Mouse (Mus musculus): ENCODE results near the gene Zfp36l3.
"Not testable (repeated sequence)": the region's sequence is repeated elsewhere in the genome, so short reads cannot be mapped to it uniquely, and the experiment has no call there.

Gene Zfp36l3

DNA sequence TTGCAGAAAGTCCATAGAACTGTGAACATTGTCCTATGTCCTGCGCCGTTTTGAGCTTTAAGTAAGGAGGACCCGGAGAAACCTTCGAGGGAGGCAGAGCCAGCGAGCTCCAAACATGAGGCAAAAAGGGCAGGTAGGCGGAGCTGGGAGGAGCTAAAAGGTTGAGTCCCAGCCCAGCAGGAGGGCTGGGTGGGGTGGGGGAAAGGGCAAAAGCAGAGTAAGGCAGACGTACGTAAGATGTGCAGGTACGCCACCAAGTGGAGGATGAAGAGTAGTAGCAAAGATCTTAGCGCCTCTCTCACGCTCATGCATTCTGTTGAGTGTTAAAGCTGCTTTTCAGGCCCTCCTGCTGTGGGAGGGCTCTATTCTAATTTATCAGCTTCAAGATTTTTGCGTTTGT, at the start of gene Zfp36l3:
TSS of gene Zfp36l3 (minus strand) at position 119 of the 400 bp plus-strand sequence.
- in situ Hi-C loops (cut with MboI, MseI) = no loop called here

DNA sequence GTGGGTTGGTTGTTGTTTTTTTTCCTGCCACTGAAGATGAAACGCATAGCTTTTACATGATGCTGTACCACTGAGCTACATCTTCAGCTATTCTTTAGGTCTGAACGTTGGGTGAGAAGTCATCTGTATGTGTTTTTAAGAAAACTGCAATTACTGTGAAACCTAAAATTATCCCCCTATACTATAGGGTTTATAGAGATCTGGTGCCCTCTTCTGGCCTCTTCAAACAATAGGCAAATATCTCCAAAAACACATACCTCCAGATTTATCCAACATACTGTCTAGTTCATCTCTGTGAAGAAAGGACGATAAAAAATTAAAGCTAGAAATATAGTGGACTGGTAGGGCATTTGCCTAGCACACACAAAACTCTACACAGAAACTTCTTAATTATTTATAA, 22.9 kb upstream of the Zfp36l3 start:
- in situ Hi-C loops (cut with MboI, MseI) = no loop called here

DNA sequence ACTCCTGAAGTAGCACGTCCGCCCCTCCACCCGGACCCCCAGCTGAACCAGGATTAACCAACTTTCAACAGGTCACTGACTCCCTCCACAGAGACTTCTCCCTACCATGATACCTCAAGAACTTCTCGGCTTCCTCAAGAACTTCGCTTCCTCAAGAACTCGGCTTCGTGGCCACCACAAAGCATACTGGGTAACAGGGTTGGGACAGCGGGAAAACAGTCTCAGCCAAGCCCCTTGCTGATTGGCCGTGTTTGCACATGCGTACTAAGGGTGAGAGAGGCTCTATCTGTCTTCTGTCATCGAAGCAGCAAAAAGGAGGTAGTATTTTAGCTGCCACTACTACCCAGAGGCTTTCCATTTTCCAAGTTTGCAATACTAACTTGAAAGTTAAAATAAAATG, 21.3 kb upstream of the Zfp36l3 start, which contains the start of gene Xlr:
TSS of gene Xlr (minus strand) at position 188 of the 400 bp plus-strand sequence.
- in situ Hi-C loops (cut with MboI, MseI) = not testable (repeated sequence)

DNA sequence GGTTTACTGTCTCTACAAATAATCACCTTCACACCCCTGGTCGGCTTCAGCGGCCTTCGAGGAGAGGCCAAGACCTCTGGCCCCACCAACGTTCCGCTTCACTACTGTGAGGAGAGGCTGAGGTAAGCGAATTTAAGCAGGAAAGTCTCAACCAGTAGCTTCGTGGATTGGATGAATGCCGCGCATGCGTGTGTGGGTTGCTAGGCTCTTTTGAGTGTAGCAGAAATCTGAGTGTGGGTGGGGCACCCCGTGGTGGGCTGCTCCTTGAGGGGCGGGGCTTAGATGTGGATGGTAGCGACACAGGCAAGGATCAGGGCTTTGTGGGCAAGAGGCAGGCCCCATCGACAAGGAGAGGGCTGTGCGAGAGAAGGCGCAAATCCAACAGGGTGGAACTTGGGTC, 18.5 kb downstream of the Zfp36l3 start, which contains the start of gene 1700013H16Rik:
TSS of gene 1700013H16Rik (minus strand) at position 96 of the 400 bp plus-strand sequence.
- in situ Hi-C loops (cut with MboI, MseI) = no loop called here

DNA sequence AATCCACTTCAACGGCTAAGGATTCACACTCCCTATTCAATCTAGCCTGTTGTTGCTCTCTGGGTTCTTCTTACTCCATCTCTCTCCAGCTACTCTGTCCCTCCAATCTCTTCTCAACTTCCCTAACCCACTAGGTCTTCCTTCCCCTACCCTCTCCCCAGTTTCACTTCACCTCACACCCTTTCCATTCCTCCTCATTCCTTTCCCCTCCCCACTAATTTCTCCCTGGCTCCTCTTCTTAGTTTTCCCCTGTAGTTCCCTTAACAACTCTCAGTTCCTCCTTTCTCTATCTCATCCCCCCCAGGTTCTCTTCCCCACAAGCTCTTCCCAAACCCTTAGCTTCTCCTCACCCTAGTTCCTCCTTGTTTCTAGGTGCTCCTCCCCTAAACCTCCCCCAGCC, 23.3 kb downstream of the Zfp36l3 start:
- in situ Hi-C loops (cut with MboI, MseI) = no loop called here

DNA sequence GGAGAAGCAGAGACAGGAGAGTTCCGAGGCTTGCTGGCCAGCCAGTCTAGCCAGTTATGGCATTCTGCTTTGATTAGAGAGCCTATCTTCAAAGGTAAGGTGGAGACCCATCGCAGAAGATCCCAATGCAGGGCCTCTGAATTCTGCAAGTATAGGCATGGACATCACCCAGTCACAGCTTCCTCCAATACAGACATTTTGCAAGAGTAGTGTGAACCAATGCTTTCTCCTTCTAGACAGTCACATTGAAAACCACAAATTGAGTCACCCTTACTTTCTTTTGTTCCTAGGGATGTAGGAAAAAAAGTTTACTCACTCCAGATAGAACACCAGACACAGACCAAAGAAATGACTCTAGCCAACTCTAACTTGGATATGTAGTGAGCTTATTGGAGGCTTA, 47.2 kb downstream of the Zfp36l3 start:
- in situ Hi-C loops (cut with MboI, MseI) = no loop called here

DNA sequence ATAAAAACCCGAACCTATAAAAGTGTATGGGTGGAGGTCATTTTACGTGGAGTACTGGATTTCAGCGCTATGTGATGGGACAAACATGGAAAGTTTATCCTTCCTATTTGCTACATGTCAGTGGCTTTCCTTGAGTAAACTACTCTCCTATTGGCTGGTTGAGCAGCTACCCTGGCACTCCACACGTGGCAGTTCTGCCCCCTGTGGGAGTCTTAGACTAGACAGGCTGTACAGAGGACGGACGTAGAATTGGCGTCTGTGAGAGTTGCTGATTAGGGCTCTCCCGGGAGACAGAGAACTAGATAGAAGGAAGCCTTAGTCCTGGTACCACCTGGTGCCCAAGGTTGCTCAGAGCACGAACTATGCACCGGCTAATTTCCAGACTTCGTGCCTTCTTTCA, 51.6 kb downstream of the Zfp36l3 start, which contains the start of gene 4930502E18Rik:
TSS of gene 4930502E18Rik (plus strand) at position 231 of the 400 bp plus-strand sequence.
- in situ Hi-C loops (cut with MboI, MseI) = no loop called here
